Mouse (Mus musculus) cerebral cortex, adult 2 months (tissue): Measurements from ENCODE around the gene Nr0b1.

Experiments
- WGBS: fragments of 180-500 bp; shearing (Covaris S2); methylation state at CpG from one replicate; pipeline ENCODE4 v1.1.7; 2018; 5-methylcytosine and 5-hydroxymethylcytosine counted together

Nr0b1 gene

GRCm38 (mm10) chrX:86191614-86192419, at the start of gene Nr0b1:
Gene Nr0b1, plus strand, starts transcription at chrX:86191764.
- 2% methylated on average over 48 of the region's 53 CpGs for WGBS

- WGBS, result 82% methylated on average over 2 of the region's 2 CpGs
These were observed 4.3 kb upstream of the Nr0b1 start for GRCm38 (mm10) chrX:86187250-86187649.

- 3% methylated on average over 25 of the region's 25 CpGs for WGBS
These were observed 943 bp downstream of the Nr0b1 start for GRCm38 (mm10) chrX:86192420-86192994.

GRCm38 (mm10) chrX:86193386-86193785, 1.8 kb downstream of the Nr0b1 start:
- WGBS, result 18% methylated on average over 4 of the region's 4 CpGs

GRCm38 (mm10) chrX:86237246-86237645, 45.7 kb downstream of the Nr0b1 start:
- 57% methylated on average over 1 of the region's 1 CpGs for WGBS
